21 mouse cellular contexts compared by ENCODE assay signal in genomic region chr3:107041718-107042117, GRCm38 (mm10). TPM values are rescaled to one million over a fixed set of nuclear protein-coding genes. Genes with fewer than 3 reads are reported as not detected.
DNase-seq lines count a peak whose midpoint lies in the region; ATAC-seq lines count a peak whose summit lies in the region.
"Had no signal": no experiment of that assay in that cellular context is flagged by ENCODE, and none has a peak within 500 bp of the region (broad histone marks: within the 10 kb centered on the region; RNA-seq: fewer than 3 reads in every experiment).

No protein-coding gene starts in this region.

- H3K27me3 ChIP-seq in midbrain, embryonic 12.5 days: peaks cover 12% of the 10 kb centered on the region
- H3K27me3 ChIP-seq in midbrain, embryonic 10.5 days (ENCODE audit: low read depth, poor library complexity, severe bottlenecking): peaks cover 13% of the 10 kb centered on the region
- H3K27me3 ChIP-seq in hindbrain, embryonic 14.5 days (ENCODE audit: control insufficient read depth, insufficient read depth, low read length): no peaks in the 10 kb centered on the region
- no peaks in the 10 kb centered on the region for H3K27me3 ChIP-seq in neural tube, embryonic 14.5 days (ENCODE audit: control insufficient read depth, insufficient read depth, low read length)
- H3K27me3 ChIP-seq: CH12.LX had no signal

- H3K27ac ChIP-seq in midbrain, embryonic 12.5 days (replicated peaks): no peak overlapping the region
- H3K27ac ChIP-seq in midbrain, embryonic 10.5 days (replicated peaks): no peak overlapping the region
- H3K27ac ChIP-seq in hindbrain, embryonic 14.5 days: no peak overlapping the region
- H3K27ac ChIP-seq in neural tube, embryonic 14.5 days (ENCODE audit: low read depth, low read length): no peak overlapping the region
- H3K27ac ChIP-seq: embryonic facial prominence, embryonic 12.5 days; lung, embryonic 15.5 days; macrophage; stomach, embryonic 15.5 days had no signal

- WGBS in midbrain, embryonic 12.5 days: 91% methylated on average over 1 of the region's 1 CpGs
- WGBS in midbrain, embryonic 10.5 days: 87% methylated on average over 1 of the region's 1 CpGs
- WGBS in hindbrain, embryonic 14.5 days: 66% methylated on average over 1 of the region's 1 CpGs
- 63% methylated on average over 1 of the region's 1 CpGs for WGBS in neural tube, embryonic 14.5 days

- H3K4me2 ChIP-seq in midbrain, embryonic 12.5 days (replicated peaks): peak overlapping the region; percentile 32
- H3K4me2 ChIP-seq in hindbrain, embryonic 14.5 days (replicated peaks): peak overlapping the region; percentile 85
- peak overlapping the region; percentile 35 for H3K4me2 ChIP-seq in neural tube, embryonic 14.5 days (ENCODE audit: low read depth, low read length)
- H3K4me2 ChIP-seq: embryonic facial prominence, embryonic 12.5 days; lung, embryonic 15.5 days; stomach, embryonic 15.5 days had no signal

- peak; percentile 35; the same call in 1 of the 2 replicates for ATAC-seq in frontal cortex, adult (ENCODE audit: low TSS enrichment)
- no peak for ATAC-seq in midbrain, embryonic 12.5 days (ENCODE audit: low FRiP score, low read depth)
- ATAC-seq in hindbrain, embryonic 14.5 days (ENCODE audit: low FRiP score): no peak
- no peak for ATAC-seq in neural tube, embryonic 14.5 days (ENCODE audit: low read depth)
- ATAC-seq in CD4-positive, CD25-positive, alpha-beta regulatory T cell, adult 4 months: no peak

- no peaks in the 10 kb centered on the region for H3K9me3 ChIP-seq in midbrain, embryonic 12.5 days
- H3K9me3 ChIP-seq in midbrain, embryonic 10.5 days (replicated peaks): no peaks in the 10 kb centered on the region
- H3K9me3 ChIP-seq in hindbrain, embryonic 14.5 days (ENCODE audit: control insufficient read depth, low read length): no peaks in the 10 kb centered on the region
- no peaks in the 10 kb centered on the region for H3K9me3 ChIP-seq in neural tube, embryonic 14.5 days (ENCODE audit: control insufficient read depth, low read length)
- H3K9me3 ChIP-seq: embryonic facial prominence, embryonic 12.5 days; lung, embryonic 15.5 days; stomach, embryonic 15.5 days had no signal

- intact Hi-C loops in heart, postnatal 14 days (cut with DNase I): no loop called here

- DNase-seq in frontal cortex, adult 2 months (ENCODE audit: extremely low spot score in 1 of 2, low spot score in 1 of 2): no peak
- no peak for DNase-seq in midbrain, embryonic 10.5 days (ENCODE audit: low spot score)
- no peak for DNase-seq in hindbrain, embryonic 14.5 days (ENCODE audit: low spot score)
- no peak for DNase-seq in heart, postnatal 14 days
- DNase-seq: cerebellum, adult 11 months; kidney, adult 2 months; kidney, postnatal 25 days; left cerebral cortex, postnatal 4 days; right cerebral cortex, adult 18-20 months; spleen, adult 18-20 months; thymus, adult 2 months had no signal

- no peaks in the 10 kb centered on the region for H3K36me3 ChIP-seq in midbrain, embryonic 12.5 days
- H3K36me3 ChIP-seq in midbrain, embryonic 10.5 days: no peaks in the 10 kb centered on the region
- no peaks in the 10 kb centered on the region for H3K36me3 ChIP-seq in hindbrain, embryonic 14.5 days (replicated peaks; ENCODE audit: control insufficient read depth, insufficient read depth)
- H3K36me3 ChIP-seq in neural tube, embryonic 14.5 days (ENCODE audit: control insufficient read depth, insufficient read depth, low read length): no peaks in the 10 kb centered on the region
- H3K36me3 ChIP-seq: embryonic facial prominence, embryonic 12.5 days; lung, embryonic 15.5 days; stomach, embryonic 15.5 days had no signal

- no peak overlapping the region for H3K9ac ChIP-seq in midbrain, embryonic 12.5 days (replicated peaks)
- 0 out of 2 replicates have a peak overlapping the region, but pooled peaks have one; percentile 2 for H3K9ac ChIP-seq in hindbrain, embryonic 14.5 days
- no peak overlapping the region for H3K9ac ChIP-seq in neural tube, embryonic 14.5 days (replicated peaks; ENCODE audit: low read depth, low read length)
- H3K9ac ChIP-seq: embryonic facial prominence, embryonic 12.5 days; lung, embryonic 15.5 days; stomach, embryonic 15.5 days had no signal

- peaks cover 33% of the 10 kb centered on the region for H3K4me1 ChIP-seq in midbrain, embryonic 12.5 days
- H3K4me1 ChIP-seq in midbrain, embryonic 10.5 days: peaks cover 47% of the 10 kb centered on the region
- peaks cover 38% of the 10 kb centered on the region for H3K4me1 ChIP-seq in hindbrain, embryonic 14.5 days (replicated peaks; ENCODE audit: control insufficient read depth, insufficient read depth, low read length)
- H3K4me1 ChIP-seq in neural tube, embryonic 14.5 days (ENCODE audit: control insufficient read depth, insufficient read depth, low read length): peaks cover 16% of the 10 kb centered on the region

- H3K4me3 ChIP-seq in midbrain, embryonic 12.5 days: peak overlapping the region; percentile 7; the same call in 1 of the 2 replicates
- H3K4me3 ChIP-seq in midbrain, embryonic 10.5 days: no peak overlapping the region; the same call in 1 of the 2 replicates
- H3K4me3 ChIP-seq in hindbrain, embryonic 14.5 days (replicated peaks; ENCODE audit: low read length): peak overlapping the region; percentile 85
- H3K4me3 ChIP-seq in neural tube, embryonic 14.5 days (ENCODE audit: low read depth, low read length): no peak overlapping the region; the same call in 1 of the 2 replicates
- H3K4me3 ChIP-seq: embryonic facial prominence, embryonic 12.5 days; lung, embryonic 15.5 days; myocyte; stomach, embryonic 15.5 days had no signal

RNA-seq across cellular contexts. Expression of gene Kcna3, which starts 5.7 kb away (rescaled TPM):
- polyA plus RNA-seq in frontal cortex, adult 2 months (2012; rRNA removed): 6.3 and 7.3 TPM in 2 replicates
- polyA plus RNA-seq in midbrain, embryonic 12.5 days (2016; fragmentation: Nextera tagmentation; extraction: Ambion mirVana): 8.9 and 10.1 TPM in 2 replicates
- polyA plus RNA-seq in midbrain, embryonic 10.5 days (2016; fragmentation: Nextera tagmentation; extraction: Ambion mirVana): 3.2 and 3.4 TPM in 2 replicates
- 10.9 and 14.8 TPM in 2 replicates for polyA plus RNA-seq in hindbrain, embryonic 14.5 days (2014; fragmentation: Nextera tagmentation; extraction: Ambion mirVana)
- 7.2 and 10.3 TPM in 2 replicates for polyA plus RNA-seq in neural tube, embryonic 14.5 days (2014; fragmentation: Nextera tagmentation; extraction: Ambion mirVana)
- total RNA-seq in heart, postnatal 14 days (2021): 1 to 10 TPM in 1 of 2 experiments, under 1 TPM in 1; 0.38 to 2.6 TPM
- polyA plus RNA-seq in CD4-positive, CD25-positive, alpha-beta regulatory T cell, adult 4 months (2017; shearing (Covaris generic)): 10 to 100 TPM in 1 of 2 experiments, 1 to 10 TPM in 1; 9.8 to 15.2 TPM

RNA-seq across cellular contexts. Expression of gene Kcna2, which starts 59.2 kb away (rescaled TPM):
- polyA plus RNA-seq in frontal cortex, adult 2 months (2012; rRNA removed): 38.3 and 40.6 TPM in 2 replicates
- 0.46 and 0.67 TPM in 2 replicates for polyA plus RNA-seq in midbrain, embryonic 12.5 days (2016; fragmentation: Nextera tagmentation; extraction: Ambion mirVana)
- polyA plus RNA-seq in midbrain, embryonic 10.5 days (2016; fragmentation: Nextera tagmentation; extraction: Ambion mirVana): 0.10 and 0.11 TPM in 2 replicates
- 1.9 and 2.0 TPM in 2 replicates for polyA plus RNA-seq in hindbrain, embryonic 14.5 days (2014; fragmentation: Nextera tagmentation; extraction: Ambion mirVana)
- 2.0 and 3.2 TPM in 2 replicates for polyA plus RNA-seq in neural tube, embryonic 14.5 days (2014; fragmentation: Nextera tagmentation; extraction: Ambion mirVana)
- 1 to 10 TPM in 1 of 2 experiments, under 1 TPM in 1; 0.85 to 1.2 TPM for total RNA-seq in heart, postnatal 14 days (2021)
- under 1 TPM; 0.35 to 0.76 TPM for polyA plus RNA-seq in CD4-positive, CD25-positive, alpha-beta regulatory T cell, adult 4 months (2017; shearing (Covaris generic))
- total RNA-seq: CH12.LX had no signal
- polyA plus RNA-seq: myocyte had no signal

Comparison
In these comparisons a context has a peak if more than half of its experiments do, and no peak if none do; other contexts are left out.
1. H3K4me3 ChIP-seq: peak in midbrain, embryonic 12.5 days (single experiment) and hindbrain, embryonic 14.5 days (single experiment); none in midbrain, embryonic 10.5 days (single experiment) and neural tube, embryonic 14.5 days (single experiment).
2. H3K4me2 ChIP-seq: peak in every context shown above with its lines; median percentile 85 in hindbrain, embryonic 14.5 days; 35 in neural tube, embryonic 14.5 days; 32 in midbrain, embryonic 12.5 days.